Mouse (Mus musculus): Measurements from ENCODE around the gene Mink1. TPM values are rescaled to one million over a fixed set of nuclear protein-coding genes. Genes with fewer than 3 reads are reported as not detected.

Gene Mink1
- polyA plus RNA-seq, 1 experiment from 2014 or later = 10.4 TPM

GRCm38 (mm10) chr11:70654198-70654922 is 91.7 kb downstream of the Mink1 start, which contains the start of gene Pfn1:
Gene Pfn1, minus strand, starts transcription at chr11:70654644.
- H3K27me3 ChIP-seq (replicated peaks; ENCODE audit: control insufficient read depth, insufficient read depth, low read length) = no peaks in the 10 kb centered on the region
- H3K4me3 ChIP-seq (ENCODE audit: low read depth, low read length) = peak within 1 kb of the TSS; percentile 100
- peaks cover 35% of the 10 kb centered on the region for H3K36me3 ChIP-seq (ENCODE audit: control insufficient read depth, insufficient read depth, low read length)
- no peaks in the 10 kb centered on the region for H3K9me3 ChIP-seq (replicated peaks; ENCODE audit: control insufficient read depth, low read length)
- peaks cover 21% of the 10 kb centered on the region for H3K4me1 ChIP-seq (ENCODE audit: control insufficient read depth, insufficient read depth, low read length)
- peak within 1 kb of the TSS; percentile 95 for H3K27ac ChIP-seq (ENCODE audit: low read depth, low read length)
- under 1% methylated on average over 43 of the region's 61 CpGs for WGBS
- H3K4me2 ChIP-seq (ENCODE audit: low read length) = peak within 1 kb of the TSS; percentile 91
- ATAC-seq = peak; percentile 69
- peak within 1 kb of the TSS; percentile 97 for H3K9ac ChIP-seq (ENCODE audit: low read length)
- DNase-seq (ENCODE audit: low spot score) = peak; percentile 89

- H3K4me3 ChIP-seq (ENCODE audit: low read depth, low read length) = peak overlapping the region; percentile 100
- WGBS = under 1% methylated on average over 48 of the region's 48 CpGs
- H3K36me3 ChIP-seq (ENCODE audit: control insufficient read depth, insufficient read depth, low read length) = peaks cover 28% of the 10 kb centered on the region
- peak overlapping the region; percentile 95 for H3K27ac ChIP-seq (ENCODE audit: low read depth, low read length)
- H3K9me3 ChIP-seq (replicated peaks; ENCODE audit: control insufficient read depth, low read length) = no peaks in the 10 kb centered on the region
- H3K4me2 ChIP-seq (ENCODE audit: low read length) = peak overlapping the region; percentile 91
- no peaks in the 10 kb centered on the region for H3K27me3 ChIP-seq (replicated peaks; ENCODE audit: control insufficient read depth, insufficient read depth, low read length)
- ATAC-seq (peak; percentile 64), DNase-seq (ENCODE audit: low spot score) (peak; percentile 89)
- H3K9ac ChIP-seq (ENCODE audit: low read length) = peak overlapping the region; percentile 97
- peaks cover 21% of the 10 kb centered on the region for H3K4me1 ChIP-seq (ENCODE audit: control insufficient read depth, insufficient read depth, low read length)
Measured at GRCm38 (mm10) chr11:70654923-70655570, 92.4 kb downstream of the Mink1 start.

- DNase-seq (ENCODE audit: low spot score) = peak; percentile 55
- Histone ChIP-seq H3K27ac (ENCODE audit: low read depth, low read length) (peak overlapping the region; percentile 95), H3K4me1 (ENCODE audit: control insufficient read depth, insufficient read depth, low read length) (peaks cover 21% of the 10 kb centered on the region), H3K4me3 (ENCODE audit: low read depth, low read length) (peak overlapping the region; percentile 100), H3K9me3 (replicated peaks; ENCODE audit: control insufficient read depth, low read length) (no peaks in the 10 kb centered on the region), H3K27me3 (replicated peaks; ENCODE audit: control insufficient read depth, insufficient read depth, low read length) (no peaks in the 10 kb centered on the region), H3K36me3 (ENCODE audit: control insufficient read depth, insufficient read depth, low read length) (peaks cover 26% of the 10 kb centered on the region), H3K9ac (ENCODE audit: low read length) (peak overlapping the region; percentile 97), H3K4me2 (ENCODE audit: low read length) (peak overlapping the region; percentile 91)
- WGBS = under 1% methylated on average over 54 of the region's 61 CpGs
- ATAC-seq = no peak
Measured at GRCm38 (mm10) chr11:70655571-70656455, 93.1 kb downstream of the Mink1 start.

GRCm38 (mm10) chr11:70656456-70656927 is 93.8 kb downstream of the Mink1 start:
- 4% methylated on average over 16 of the region's 16 CpGs for WGBS
- Histone ChIP-seq H3K4me1 (ENCODE audit: control insufficient read depth, insufficient read depth, low read length) (peaks cover 21% of the 10 kb centered on the region), H3K4me3 (ENCODE audit: low read depth, low read length) (peak overlapping the region; percentile 100), H3K4me2 (ENCODE audit: low read length) (peak overlapping the region; percentile 91), H3K27ac (ENCODE audit: low read depth, low read length) (no peak overlapping the region; the same call in 1 of the 2 replicates), H3K9me3 (replicated peaks; ENCODE audit: control insufficient read depth, low read length) (no peaks in the 10 kb centered on the region), H3K9ac (ENCODE audit: low read length) (peak overlapping the region; percentile 97), H3K36me3 (ENCODE audit: control insufficient read depth, insufficient read depth, low read length) (peaks cover 23% of the 10 kb centered on the region), H3K27me3 (replicated peaks; ENCODE audit: control insufficient read depth, insufficient read depth, low read length) (no peaks in the 10 kb centered on the region)
- no peak for ATAC-seq
- peak; percentile 7 for DNase-seq (ENCODE audit: low spot score)

- Histone ChIP-seq H3K4me3 (ENCODE audit: low read depth, low read length) (peak within 1 kb of the TSS; percentile 100), H3K4me1 (ENCODE audit: control insufficient read depth, insufficient read depth, low read length) (peaks cover 21% of the 10 kb centered on the region), H3K27ac (ENCODE audit: low read depth, low read length) (peak within 1 kb of the TSS; percentile 95; the same call in 1 of the 2 replicates), H3K4me2 (ENCODE audit: low read length) (peak within 1 kb of the TSS; percentile 91), H3K36me3 (ENCODE audit: control insufficient read depth, insufficient read depth, low read length) (peaks cover 19% of the 10 kb centered on the region), H3K9ac (ENCODE audit: low read length) (peak within 1 kb of the TSS; percentile 97), H3K9me3 (replicated peaks; ENCODE audit: control insufficient read depth, low read length) (no peaks in the 10 kb centered on the region), H3K27me3 (replicated peaks; ENCODE audit: control insufficient read depth, insufficient read depth, low read length) (no peaks in the 10 kb centered on the region)
- DNase-seq (ENCODE audit: low spot score) = no peak
- no peak for ATAC-seq
- WGBS = 9% methylated on average over 3 of the region's 3 CpGs
Measured at GRCm38 (mm10) chr11:70656964-70657363, 94.3 kb downstream of the Mink1 start, which contains the start of gene Eno3. Gene Eno3, plus strand, starts transcription at chr11:70657202.

- Histone ChIP-seq H3K9me3 (replicated peaks; ENCODE audit: control insufficient read depth, low read length) (no peaks in the 10 kb centered on the region), H3K9ac (ENCODE audit: low read length) (no peak overlapping the region; the same call in 1 of the 2 replicates), H3K4me3 (ENCODE audit: low read depth, low read length) (no peak overlapping the region), H3K27ac (ENCODE audit: low read depth, low read length) (no peak overlapping the region), H3K4me2 (ENCODE audit: low read length) (no peak overlapping the region), H3K4me1 (ENCODE audit: control insufficient read depth, insufficient read depth, low read length) (peaks cover 19% of the 10 kb centered on the region), H3K27me3 (replicated peaks; ENCODE audit: control insufficient read depth, insufficient read depth, low read length) (no peaks in the 10 kb centered on the region), H3K36me3 (ENCODE audit: control insufficient read depth, insufficient read depth, low read length) (peaks cover 19% of the 10 kb centered on the region)
- WGBS = 58% methylated on average over 6 of the region's 6 CpGs
- ATAC-seq (no peak), DNase-seq (ENCODE audit: low spot score) (no peak)
Measured at GRCm38 (mm10) chr11:70657573-70657972, 94.9 kb downstream of the Mink1 start.

GRCm38 (mm10) chr11:70657991-70658390 is 95.3 kb downstream of the Mink1 start:
- H3K9me3 ChIP-seq (replicated peaks; ENCODE audit: control insufficient read depth, low read length) = no peaks in the 10 kb centered on the region
- H3K27ac ChIP-seq (ENCODE audit: low read depth, low read length) = no peak overlapping the region
- no peak overlapping the region for H3K4me3 ChIP-seq (ENCODE audit: low read depth, low read length)
- H3K27me3 ChIP-seq (replicated peaks; ENCODE audit: control insufficient read depth, insufficient read depth, low read length) = no peaks in the 10 kb centered on the region
- no peak overlapping the region for H3K9ac ChIP-seq (ENCODE audit: low read length)
- DNase-seq (ENCODE audit: low spot score) (no peak), ATAC-seq (no peak)
- H3K4me2 ChIP-seq (ENCODE audit: low read length) = no peak overlapping the region
- WGBS = 59% methylated on average over 9 of the region's 9 CpGs
- H3K4me1 ChIP-seq (ENCODE audit: control insufficient read depth, insufficient read depth, low read length) = peaks cover 14% of the 10 kb centered on the region
- H3K36me3 ChIP-seq (ENCODE audit: control insufficient read depth, insufficient read depth, low read length) = peaks cover 20% of the 10 kb centered on the region

GRCm38 (mm10) chr11:70658521-70658920 is 95.8 kb downstream of the Mink1 start:
- peaks cover 13% of the 10 kb centered on the region for H3K4me1 ChIP-seq (ENCODE audit: control insufficient read depth, insufficient read depth, low read length)
- ATAC-seq (no peak), DNase-seq (ENCODE audit: low spot score) (no peak)
- peaks cover 25% of the 10 kb centered on the region for H3K36me3 ChIP-seq (ENCODE audit: control insufficient read depth, insufficient read depth, low read length)
- H3K9me3 ChIP-seq (replicated peaks; ENCODE audit: control insufficient read depth, low read length) = no peaks in the 10 kb centered on the region
- H3K4me3 ChIP-seq (ENCODE audit: low read depth, low read length) = no peak overlapping the region
- H3K27me3 ChIP-seq (replicated peaks; ENCODE audit: control insufficient read depth, insufficient read depth, low read length) = no peaks in the 10 kb centered on the region
- H3K4me2 ChIP-seq (ENCODE audit: low read length) = no peak overlapping the region
- no peak overlapping the region for H3K9ac ChIP-seq (ENCODE audit: low read length)
- WGBS = 91% methylated on average over 5 of the region's 5 CpGs
- H3K27ac ChIP-seq (ENCODE audit: low read depth, low read length) = no peak overlapping the region

Measured in forebrain, embryonic 14.5 days (tissue).